Mouse (Mus musculus) hindbrain, embryonic 14.5 days (tissue): ENCODE results near the gene Lsm14b. TPM values are rescaled to one million over a fixed set of nuclear protein-coding genes. Genes with fewer than 3 reads are reported as not detected.

Source experiments
- ATAC-seq: fragments of 200-750 bp; cut with Nextera tagmentation; 2 replicates; pipeline ENCODE4 v1.8.0; 2017; ENCODE audit warnings: moderate number of reproducible peaks, mild to moderate bottlenecking, moderate TSS enrichment, moderate library complexity; ENCODE audit not compliant: low FRiP score
- DNase-seq: peaks from one replicate; pipeline ENCODE4 v3.0.0-alpha.2; 2015; ENCODE audit warnings: low spot score
- H3K27ac ChIP-seq: fragments of 300-500 bp; sonication (generic); 2 replicates; pipeline ENCODE4 v1.5.1; 2014; ENCODE audit warnings: mild to moderate bottlenecking, moderate library complexity
- H3K27me3 ChIP-seq: fragments of 300-500 bp; sonication (generic); 2 replicates; pipeline ENCODE4 v1.6.1; 2014; ENCODE audit warnings: mild to moderate bottlenecking, low read length, mixed read lengths; ENCODE audit not compliant: control insufficient read depth, insufficient read depth
- H3K36me3 ChIP-seq: fragments of 300-500 bp; sonication (generic); replicated peaks from 2 replicates; pipeline ENCODE4 v1.6.1; 2014; ENCODE audit not compliant: control insufficient read depth, insufficient read depth
- H3K4me1 ChIP-seq: fragments of 300-500 bp; sonication (generic); replicated peaks from 2 replicates; pipeline ENCODE4 v1.6.1; 2014; ENCODE audit warnings: antibody characterized with exemption, low read length, mixed read lengths; ENCODE audit not compliant: control insufficient read depth, insufficient read depth
- H3K4me2 ChIP-seq: fragments of 300-500 bp; sonication (generic); replicated peaks from 2 replicates; pipeline ENCODE4 v1.6.1; 2014; ENCODE audit warnings: mild to moderate bottlenecking, moderate library complexity
- H3K4me3 ChIP-seq: fragments of 300-500 bp; sonication (generic); replicated peaks from 2 replicates; pipeline ENCODE4 v1.5.1; 2014; ENCODE audit warnings: mild to moderate bottlenecking, low read length
- H3K9ac ChIP-seq: fragments of 300-500 bp; sonication (generic); 2 replicates; pipeline ENCODE4 v1.6.1; 2014
- H3K9me3 ChIP-seq: fragments of 300-500 bp; sonication (generic); 2 replicates; pipeline ENCODE4 v1.6.1; 2016; ENCODE audit warnings: low read length; ENCODE audit not compliant: control insufficient read depth
- WGBS: fragments of 180-500 bp; shearing (Covaris S2); extraction: QIAGEN DNeasy Blood & Tissue Kit; methylation state at CpG from one replicate; pipeline ENCODE4 v1.1.7; 2014; 5-methylcytosine and 5-hydroxymethylcytosine counted together
- polyA plus RNA-seq: library from polyadenylated mRNA; unstranded; fragments of >200 nt; fragmentation: Nextera tagmentation; extraction: Ambion mirVana; gene quantifications from 2 replicates; pipeline ENCODE4 v1.2.1, GENCODE M21; 2014

The Lsm14b gene
- polyA plus RNA-seq, result 16.1 and 16.9 TPM in 2 replicates

GRCm38 (mm10) chr2:180024401-180025098 is at the start of gene Lsm14b:
Lsm14b (plus strand) TSS chr2:180024987.
- no peaks in the 10 kb centered on the region for H3K9me3 ChIP-seq
- WGBS, result under 1% methylated on average over 53 of the region's 80 CpGs
- H3K4me2 ChIP-seq, result peak within 1 kb of the TSS; percentile 98
- H3K9ac ChIP-seq, result peak within 1 kb of the TSS; percentile 97
- peaks cover 32% of the 10 kb centered on the region for H3K4me1 ChIP-seq
- peak; percentile 99 for DNase-seq
- peaks cover 21% of the 10 kb centered on the region for H3K36me3 ChIP-seq
- peaks cover 20% of the 10 kb centered on the region for H3K27me3 ChIP-seq
- ATAC-seq, result peak; percentile 95
- H3K4me3 ChIP-seq, result peak within 1 kb of the TSS; percentile 99
- H3K27ac ChIP-seq, result peak within 1 kb of the TSS; percentile 94

- H3K27ac ChIP-seq, result peak overlapping the region; percentile 90
- H3K9me3 ChIP-seq, result no peaks in the 10 kb centered on the region
- H3K4me3 ChIP-seq, result peak overlapping the region; percentile 55
- DNase-seq (no peak), ATAC-seq (no peak)
- no peaks in the 10 kb centered on the region for H3K36me3 ChIP-seq
- no peaks in the 10 kb centered on the region for H3K27me3 ChIP-seq
- H3K4me2 ChIP-seq, result peak overlapping the region; percentile 100
- under 1% methylated on average over 39 of the region's 82 CpGs for WGBS
- peaks cover 33% of the 10 kb centered on the region for H3K4me1 ChIP-seq
- H3K9ac ChIP-seq, result peak overlapping the region; percentile 85
Measured at GRCm38 (mm10) chr2:179975851-179976250, 48.9 kb upstream of the Lsm14b start.

- H3K36me3 ChIP-seq, result no peaks in the 10 kb centered on the region
- peak overlapping the region; percentile 100 for H3K4me2 ChIP-seq
- DNase-seq (no peak), ATAC-seq (peak; percentile 56; the same call in 1 of the 2 replicates)
- WGBS, result 0% methylated on average over 24 of the region's 54 CpGs
- H3K4me1 ChIP-seq, result peaks cover 30% of the 10 kb centered on the region
- no peaks in the 10 kb centered on the region for H3K27me3 ChIP-seq
- H3K4me3 ChIP-seq, result peak overlapping the region; percentile 55
- H3K9ac ChIP-seq, result peak overlapping the region; percentile 85
- H3K27ac ChIP-seq, result peak overlapping the region; percentile 90
- H3K9me3 ChIP-seq, result no peaks in the 10 kb centered on the region
Measured at GRCm38 (mm10) chr2:179976295-179976627, 48.5 kb upstream of the Lsm14b start.

- peaks cover 30% of the 10 kb centered on the region for H3K4me1 ChIP-seq
- under 1% methylated on average over 59 of the region's 84 CpGs for WGBS
- peak; percentile 94 for ATAC-seq
- H3K36me3 ChIP-seq, result no peaks in the 10 kb centered on the region
- peak; percentile 91 for DNase-seq
- H3K9ac ChIP-seq, result peak within 1 kb of the TSS; percentile 85
- H3K4me3 ChIP-seq, result peak within 1 kb of the TSS; percentile 65
- no peaks in the 10 kb centered on the region for H3K27me3 ChIP-seq
- H3K4me2 ChIP-seq, result peak within 1 kb of the TSS; percentile 100
- peak within 1 kb of the TSS; percentile 90 for H3K27ac ChIP-seq
- no peaks in the 10 kb centered on the region for H3K9me3 ChIP-seq
Measured at GRCm38 (mm10) chr2:179976628-179977343, 48.0 kb upstream of the Lsm14b start, which contains the start of gene Taf4. Taf4 (minus strand) TSS chr2:179976646.

GRCm38 (mm10) chr2:179977344-179978025 is 47.3 kb upstream of the Lsm14b start:
- no peak for DNase-seq
- H3K4me1 ChIP-seq, result peaks cover 25% of the 10 kb centered on the region
- no peaks in the 10 kb centered on the region for H3K36me3 ChIP-seq
- no peaks in the 10 kb centered on the region for H3K27me3 ChIP-seq
- H3K9me3 ChIP-seq, result no peaks in the 10 kb centered on the region
- H3K27ac ChIP-seq, result peak overlapping the region; percentile 90
- H3K9ac ChIP-seq, result peak overlapping the region; percentile 73
- no peak for ATAC-seq
- 10% methylated on average over 10 of the region's 10 CpGs for WGBS
- peak overlapping the region; percentile 51 for H3K4me2 ChIP-seq
- H3K4me3 ChIP-seq, result peak overlapping the region; percentile 55

- Histone ChIP-seq H3K27me3 (no peaks in the 10 kb centered on the region), H3K4me3 (no peak overlapping the region), H3K4me1 (peaks cover 20% of the 10 kb centered on the region), H3K27ac (no peak overlapping the region), H3K9me3 (no peaks in the 10 kb centered on the region), H3K9ac (no peak overlapping the region; the same call in 1 of the 2 replicates), H3K4me2 (no peak overlapping the region), H3K36me3 (no peaks in the 10 kb centered on the region)
- ATAC-seq (no peak), DNase-seq (no peak)
- WGBS, result 87% methylated on average over 3 of the region's 3 CpGs
Measured at GRCm38 (mm10) chr2:179978250-179978649, 46.5 kb upstream of the Lsm14b start.

GRCm38 (mm10) chr2:179979836-179980235 is 45.0 kb upstream of the Lsm14b start:
- Histone ChIP-seq H3K4me2 (no peak overlapping the region), H3K4me1 (peaks cover 4% of the 10 kb centered on the region), H3K9me3 (no peaks in the 10 kb centered on the region), H3K9ac (no peak overlapping the region), H3K27ac (no peak overlapping the region), H3K36me3 (no peaks in the 10 kb centered on the region), H3K4me3 (no peak overlapping the region), H3K27me3 (no peaks in the 10 kb centered on the region)
- ATAC-seq (no peak), DNase-seq (no peak)
- 70% methylated on average over 8 of the region's 8 CpGs for WGBS

GRCm38 (mm10) chr2:179980616-179981015 is 44.2 kb upstream of the Lsm14b start:
- Histone ChIP-seq H3K27me3 (no peaks in the 10 kb centered on the region), H3K4me2 (no peak overlapping the region), H3K4me3 (no peak overlapping the region), H3K9me3 (no peaks in the 10 kb centered on the region), H3K9ac (no peak overlapping the region), H3K27ac (no peak overlapping the region), H3K4me1 (no peaks in the 10 kb centered on the region; the same call in 1 of the 2 replicates), H3K36me3 (no peaks in the 10 kb centered on the region)
- WGBS, result 67% methylated on average over 4 of the region's 4 CpGs
- ATAC-seq, result no peak
- DNase-seq, result no peak

- H3K9me3 ChIP-seq, result no peaks in the 10 kb centered on the region
- WGBS, result 73% methylated on average over 3 of the region's 3 CpGs
- no peak overlapping the region for H3K9ac ChIP-seq
- DNase-seq, result no peak
- no peak overlapping the region for H3K4me2 ChIP-seq
- H3K4me3 ChIP-seq, result no peak overlapping the region
- no peak for ATAC-seq
- H3K4me1 ChIP-seq, result no peaks in the 10 kb centered on the region; the same call in 1 of the 2 replicates
- no peak overlapping the region for H3K27ac ChIP-seq
- H3K36me3 ChIP-seq, result no peaks in the 10 kb centered on the region
- no peaks in the 10 kb centered on the region for H3K27me3 ChIP-seq
Measured at GRCm38 (mm10) chr2:179982715-179983114, 42.1 kb upstream of the Lsm14b start.
